Mouse (Mus musculus): ENCODE measurements around the gene Csrnp3. TPM values are rescaled to one million over a fixed set of nuclear protein-coding genes. Genes with fewer than 3 reads are reported as not detected.

The Csrnp3 gene
- polyA plus RNA-seq, 1 experiment from 2014 or later, result 1.0 TPM

- Histone ChIP-seq H3K27ac (ENCODE audit: poor library complexity, severe bottlenecking) (no peak overlapping the region), H3K36me3 (no peaks in the 10 kb centered on the region), H3K9ac (no peak overlapping the region), H3K4me2 (no peak overlapping the region), H3K9me3 (replicated peaks) (no peaks in the 10 kb centered on the region), H3K4me3 (no peak overlapping the region), H3K4me1 (replicated peaks) (peaks cover 3% of the 10 kb centered on the region; the same call in 1 of the 2 replicates), H3K27me3 (replicated peaks) (no peaks in the 10 kb centered on the region)
- WGBS, result 84% methylated on average over 3 of the region's 3 CpGs
- no peak for ATAC-seq (ENCODE audit: insufficient number of reproducible peaks, low FRiP score)
These were observed 46.0 kb downstream of the Csrnp3 start for GRCm38 (mm10) chr2:65891590-65891989.

GRCm38 (mm10) chr2:65893241-65893640 is 47.7 kb downstream of the Csrnp3 start:
- Histone ChIP-seq H3K27me3 (replicated peaks) (no peaks in the 10 kb centered on the region; the same call in 1 of the 2 replicates), H3K9ac (no peak overlapping the region), H3K4me1 (replicated peaks) (peaks cover 6% of the 10 kb centered on the region; the same call in 1 of the 2 replicates), H3K9me3 (replicated peaks) (no peaks in the 10 kb centered on the region), H3K4me2 (no peak overlapping the region), H3K27ac (ENCODE audit: poor library complexity, severe bottlenecking) (no peak overlapping the region), H3K4me3 (no peak overlapping the region), H3K36me3 (no peaks in the 10 kb centered on the region)
- no peak for ATAC-seq (ENCODE audit: insufficient number of reproducible peaks, low FRiP score)
- whole genome bisulfite sequencing, result 33% methylated on average over 8 of the region's 8 CpGs

GRCm38 (mm10) chr2:65894299-65894698 is 48.7 kb downstream of the Csrnp3 start:
- 51% methylated on average over 5 of the region's 5 CpGs for WGBS
- Histone ChIP-seq H3K36me3 (no peaks in the 10 kb centered on the region), H3K9ac (no peak overlapping the region), H3K27ac (ENCODE audit: poor library complexity, severe bottlenecking) (no peak overlapping the region), H3K27me3 (replicated peaks) (no peaks in the 10 kb centered on the region; the same call in 1 of the 2 replicates), H3K9me3 (replicated peaks) (no peaks in the 10 kb centered on the region), H3K4me2 (no peak overlapping the region), H3K4me3 (no peak overlapping the region), H3K4me1 (replicated peaks) (peaks cover 6% of the 10 kb centered on the region; the same call in 1 of the 2 replicates)
- no peak for ATAC-seq (ENCODE audit: insufficient number of reproducible peaks, low FRiP score)

GRCm38 (mm10) chr2:65896542-65896941 is 51.0 kb downstream of the Csrnp3 start:
- no peaks in the 10 kb centered on the region; the same call in 1 of the 2 replicates for H3K27me3 ChIP-seq (replicated peaks)
- H3K4me2 ChIP-seq, result peak overlapping the region; percentile 52
- H3K9me3 ChIP-seq (replicated peaks), result no peaks in the 10 kb centered on the region
- ATAC-seq (ENCODE audit: insufficient number of reproducible peaks, low FRiP score), result 0 out of 2 replicates have a peak, but pooled peaks have one; percentile 25
- H3K27ac ChIP-seq (ENCODE audit: poor library complexity, severe bottlenecking), result no peak overlapping the region
- no peaks in the 10 kb centered on the region for H3K36me3 ChIP-seq
- no peak overlapping the region for H3K9ac ChIP-seq
- H3K4me1 ChIP-seq (replicated peaks), result peaks cover 6% of the 10 kb centered on the region; the same call in 1 of the 2 replicates
- H3K4me3 ChIP-seq, result 0 out of 2 replicates have a peak overlapping the region, but pooled peaks have one; percentile 0
- 32% methylated on average over 5 of the region's 5 CpGs for WGBS

GRCm38 (mm10) chr2:65897084-65897483 is 51.5 kb downstream of the Csrnp3 start:
- Histone ChIP-seq H3K4me3 (0 out of 2 replicates have a peak overlapping the region, but pooled peaks have one; percentile 0), H3K9ac (no peak overlapping the region), H3K36me3 (no peaks in the 10 kb centered on the region), H3K9me3 (replicated peaks) (no peaks in the 10 kb centered on the region), H3K4me1 (replicated peaks) (peaks cover 6% of the 10 kb centered on the region; the same call in 1 of the 2 replicates), H3K27me3 (replicated peaks) (no peaks in the 10 kb centered on the region; the same call in 1 of the 2 replicates), H3K27ac (ENCODE audit: poor library complexity, severe bottlenecking) (no peak overlapping the region), H3K4me2 (peak overlapping the region; percentile 52)
- ATAC-seq (ENCODE audit: insufficient number of reproducible peaks, low FRiP score), result no peak
- 49% methylated on average over 4 of the region's 4 CpGs for WGBS

- ATAC-seq (ENCODE audit: insufficient number of reproducible peaks, low FRiP score), result no peak
- H3K4me1 ChIP-seq (replicated peaks), result peaks cover 6% of the 10 kb centered on the region; the same call in 1 of the 2 replicates
- H3K4me2 ChIP-seq, result no peak overlapping the region
- H3K27me3 ChIP-seq (replicated peaks), result no peaks in the 10 kb centered on the region; the same call in 1 of the 2 replicates
- H3K9me3 ChIP-seq (replicated peaks), result no peaks in the 10 kb centered on the region
- H3K4me3 ChIP-seq, result no peak overlapping the region
- 78% methylated on average over 2 of the region's 2 CpGs for WGBS
- no peak overlapping the region for H3K27ac ChIP-seq (ENCODE audit: poor library complexity, severe bottlenecking)
- no peak overlapping the region for H3K9ac ChIP-seq
- no peaks in the 10 kb centered on the region for H3K36me3 ChIP-seq
These were observed 53.9 kb downstream of the Csrnp3 start for GRCm38 (mm10) chr2:65899478-65899877.

- 0 out of 2 replicates have a peak, but pooled peaks cover 3% of the 10 kb centered on the region for H3K4me1 ChIP-seq (replicated peaks)
- ATAC-seq (ENCODE audit: insufficient number of reproducible peaks, low FRiP score), result no peak
- no peaks in the 10 kb centered on the region for H3K27me3 ChIP-seq (replicated peaks)
- H3K36me3 ChIP-seq, result no peaks in the 10 kb centered on the region
- no peak overlapping the region for H3K4me3 ChIP-seq
- H3K4me2 ChIP-seq, result no peak overlapping the region
- no peak overlapping the region for H3K9ac ChIP-seq
- H3K9me3 ChIP-seq (replicated peaks), result no peaks in the 10 kb centered on the region
- WGBS, result 78% methylated on average over 3 of the region's 3 CpGs
- H3K27ac ChIP-seq (ENCODE audit: poor library complexity, severe bottlenecking), result no peak overlapping the region
These were observed 63.0 kb downstream of the Csrnp3 start for GRCm38 (mm10) chr2:65908526-65908925.

GRCm38 (mm10) chr2:65909724-65910521 is 64.4 kb downstream of the Csrnp3 start:
- no peak overlapping the region for H3K27ac ChIP-seq (ENCODE audit: poor library complexity, severe bottlenecking)
- 19% methylated on average over 13 of the region's 13 CpGs for WGBS
- H3K4me3 ChIP-seq, result peak overlapping the region; percentile 9; the same call in 1 of the 2 replicates
- ATAC-seq (ENCODE audit: insufficient number of reproducible peaks, low FRiP score), result no peak
- H3K9ac ChIP-seq, result no peak overlapping the region
- no peaks in the 10 kb centered on the region for H3K27me3 ChIP-seq (replicated peaks)
- H3K36me3 ChIP-seq, result no peaks in the 10 kb centered on the region
- H3K4me2 ChIP-seq, result peak overlapping the region; percentile 51
- no peaks in the 10 kb centered on the region for H3K9me3 ChIP-seq (replicated peaks)
- H3K4me1 ChIP-seq (replicated peaks), result 0 out of 2 replicates have a peak, but pooled peaks cover 3% of the 10 kb centered on the region

- ATAC-seq (ENCODE audit: insufficient number of reproducible peaks, low FRiP score), result no peak
- WGBS, result 12% methylated on average over 7 of the region's 7 CpGs
- Histone ChIP-seq H3K4me2 (no peak overlapping the region), H3K36me3 (no peaks in the 10 kb centered on the region), H3K27ac (ENCODE audit: poor library complexity, severe bottlenecking) (no peak overlapping the region), H3K9me3 (replicated peaks) (no peaks in the 10 kb centered on the region), H3K4me1 (replicated peaks) (peaks cover 6% of the 10 kb centered on the region; the same call in 1 of the 2 replicates), H3K9ac (no peak overlapping the region), H3K4me3 (no peak overlapping the region), H3K27me3 (replicated peaks) (no peaks in the 10 kb centered on the region)
These were observed 70.4 kb downstream of the Csrnp3 start for GRCm38 (mm10) chr2:65915994-65916393.

- Histone ChIP-seq H3K4me2 (no peak overlapping the region), H3K27ac (ENCODE audit: poor library complexity, severe bottlenecking) (no peak overlapping the region), H3K27me3 (replicated peaks) (no peaks in the 10 kb centered on the region), H3K9ac (no peak overlapping the region), H3K4me1 (replicated peaks) (peaks cover 9% of the 10 kb centered on the region; the same call in 1 of the 2 replicates), H3K4me3 (no peak overlapping the region), H3K9me3 (replicated peaks) (no peaks in the 10 kb centered on the region), H3K36me3 (no peaks in the 10 kb centered on the region)
- no peak for ATAC-seq (ENCODE audit: insufficient number of reproducible peaks, low FRiP score)
- 41% methylated on average over 9 of the region's 9 CpGs for WGBS
These were observed 75.3 kb downstream of the Csrnp3 start for GRCm38 (mm10) chr2:65920651-65921412.

All from heart, embryonic 12.5 days (tissue).